Mouse (Mus musculus) embryonic facial prominence, embryonic 14.5 days (tissue): ENCODE measurements around the gene Zc3h4. TPM values are rescaled to one million over a fixed set of nuclear protein-coding genes. Genes with fewer than 3 reads are reported as not detected.

ENCODE experiments used
- ATAC-seq: fragments of 200-750 bp; cut with Nextera tagmentation; 2 replicates; pipeline ENCODE4 v1.8.0; 2017; ENCODE audit warnings: low read depth, moderate number of reproducible peaks, moderate TSS enrichment
- DNase-seq: peaks from one replicate; pipeline ENCODE4 v3.0.0-alpha.2; 2015; ENCODE audit warnings: low spot score
- H3K27ac ChIP-seq: fragments of 300-500 bp; sonication (generic); replicated peaks from 2 replicates; pipeline ENCODE4 v1.5.1; 2014; ENCODE audit warnings: low read depth, mild to moderate bottlenecking, low read length, moderate library complexity
- H3K27me3 ChIP-seq: fragments of 300-500 bp; sonication (generic); replicated peaks from 2 replicates; pipeline ENCODE4 v1.6.1; 2014; ENCODE audit warnings: low read length; ENCODE audit not compliant: control insufficient read depth, insufficient read depth
- H3K36me3 ChIP-seq: fragments of 300-500 bp; sonication (generic); 2 replicates; pipeline ENCODE4 v1.6.1; 2014; ENCODE audit warnings: low read length, mixed read lengths; ENCODE audit not compliant: control insufficient read depth, insufficient read depth
- H3K4me1 ChIP-seq: fragments of 300-500 bp; sonication (generic); 2 replicates; pipeline ENCODE4 v1.6.1; 2014; ENCODE audit warnings: antibody characterized with exemption, low read length; ENCODE audit not compliant: control insufficient read depth, insufficient read depth
- H3K4me2 ChIP-seq: fragments of 300-500 bp; sonication (generic); 2 replicates; pipeline ENCODE4 v1.6.1; 2014; ENCODE audit warnings: low read depth, mild to moderate bottlenecking, low read length, moderate library complexity, mixed read lengths
- H3K4me3 ChIP-seq: fragments of 300-500 bp; sonication (generic); 2 replicates; pipeline ENCODE4 v1.5.1; 2014; ENCODE audit warnings: low read depth, mild to moderate bottlenecking, low read length
- H3K9ac ChIP-seq: fragments of 300-500 bp; sonication (generic); 2 replicates; pipeline ENCODE4 v1.6.1; 2014; ENCODE audit warnings: low read depth, mild to moderate bottlenecking, low read length, moderate library complexity, mixed read lengths
- H3K9me3 ChIP-seq: fragments of 300-500 bp; sonication (generic); 2 replicates; pipeline ENCODE4 v1.6.1; 2016; ENCODE audit warnings: low read length; ENCODE audit not compliant: control insufficient read depth
- WGBS: fragments of 180-500 bp; shearing (Covaris S2); extraction: QIAGEN DNeasy Blood & Tissue Kit; methylation state at CpG from one replicate; pipeline ENCODE4 v1.1.7; 2014; 5-methylcytosine and 5-hydroxymethylcytosine counted together
- polyA plus RNA-seq: library from polyadenylated mRNA; unstranded; fragments of >200 nt; fragmentation: Nextera tagmentation; extraction: Ambion mirVana; gene quantifications from 2 replicates; pipeline ENCODE4 v1.2.1, GENCODE M21; 2014

Gene Zc3h4
- polyA plus RNA-seq, 1 experiment from 2014 or later: 12.1 TPM

GRCm38 (mm10) chr7:16463214-16463613, 62.5 kb downstream of the Zc3h4 start:
- H3K9ac ChIP-seq: no peak overlapping the region
- H3K36me3 ChIP-seq: no peaks in the 10 kb centered on the region
- H3K27ac ChIP-seq: no peak overlapping the region
- no peak overlapping the region for H3K4me3 ChIP-seq
- H3K4me1 ChIP-seq: no peaks in the 10 kb centered on the region
- no peaks in the 10 kb centered on the region for H3K9me3 ChIP-seq
- ATAC-seq: peak; percentile 74
- H3K4me2 ChIP-seq: no peak overlapping the region
- DNase-seq: peak; percentile 73
- H3K27me3 ChIP-seq: no peaks in the 10 kb centered on the region
- WGBS: 2% methylated on average over 14 of the region's 14 CpGs

GRCm38 (mm10) chr7:16465160-16465559, 64.5 kb downstream of the Zc3h4 start:
- 12% methylated on average over 7 of the region's 8 CpGs for WGBS
- no peak overlapping the region for H3K27ac ChIP-seq
- ATAC-seq (peak; percentile 23; the same call in 1 of the 2 replicates), DNase-seq (peak; percentile 13)
- H3K4me2 ChIP-seq: no peak overlapping the region
- H3K27me3 ChIP-seq: peaks cover 5% of the 10 kb centered on the region
- no peaks in the 10 kb centered on the region for H3K4me1 ChIP-seq
- H3K9ac ChIP-seq: no peak overlapping the region
- H3K4me3 ChIP-seq: no peak overlapping the region
- H3K9me3 ChIP-seq: no peaks in the 10 kb centered on the region
- H3K36me3 ChIP-seq: no peaks in the 10 kb centered on the region

DNA sequence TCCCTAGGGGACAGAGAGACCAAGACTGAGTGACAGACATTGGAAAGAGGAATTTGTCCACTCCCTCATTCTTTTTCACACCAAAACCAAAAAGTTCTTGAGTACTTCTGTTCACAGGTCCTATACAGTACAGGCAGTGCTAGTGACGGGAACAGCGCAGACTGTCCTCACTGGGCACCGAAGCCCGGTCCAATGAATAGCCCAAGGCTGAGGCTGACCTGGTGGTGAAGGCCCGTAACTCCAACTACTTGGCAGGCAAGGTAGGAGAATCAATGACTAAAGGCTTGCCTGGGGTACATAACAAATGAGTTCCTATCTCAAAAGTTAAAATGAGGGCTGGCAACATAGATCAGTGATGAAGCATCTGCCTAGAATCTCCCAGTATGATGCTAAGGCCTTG, 64.9 kb downstream of the Zc3h4 start:
- ATAC-seq: no peak
- no peaks in the 10 kb centered on the region for H3K36me3 ChIP-seq
- H3K4me1 ChIP-seq: no peaks in the 10 kb centered on the region
- 91% methylated on average over 5 of the region's 5 CpGs for WGBS
- H3K27me3 ChIP-seq: peaks cover 6% of the 10 kb centered on the region
- H3K4me3 ChIP-seq: no peak overlapping the region
- DNase-seq: no peak
- H3K4me2 ChIP-seq: no peak overlapping the region
- no peaks in the 10 kb centered on the region for H3K9me3 ChIP-seq
- H3K9ac ChIP-seq: no peak overlapping the region
- no peak overlapping the region for H3K27ac ChIP-seq

DNA sequence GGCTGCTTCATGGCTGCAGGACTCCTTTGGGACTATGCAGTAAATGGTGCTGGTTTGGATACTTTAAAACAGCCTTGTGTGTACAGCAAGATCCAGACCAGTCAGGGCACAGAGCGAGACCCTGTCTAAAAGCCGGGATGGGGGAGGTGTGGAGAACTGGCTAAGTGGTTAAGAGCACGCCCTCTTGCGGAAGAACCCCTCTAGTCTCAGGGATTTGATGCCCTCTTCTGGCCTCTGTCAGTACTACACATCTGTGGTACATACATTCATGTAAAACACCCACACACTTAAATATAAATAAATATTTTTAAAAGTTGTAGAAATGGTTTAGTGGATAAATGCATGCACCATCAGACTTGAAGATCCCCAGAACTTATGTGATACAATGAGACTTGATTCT, 65.9 kb downstream of the Zc3h4 start:
- Histone ChIP-seq H3K4me2 (no peak overlapping the region), H3K9ac (no peak overlapping the region), H3K36me3 (no peaks in the 10 kb centered on the region), H3K27ac (no peak overlapping the region), H3K4me3 (no peak overlapping the region), H3K4me1 (no peaks in the 10 kb centered on the region), H3K9me3 (no peaks in the 10 kb centered on the region), H3K27me3 (peaks cover 15% of the 10 kb centered on the region)
- ATAC-seq (no peak), DNase-seq (no peak)
- 58% methylated on average over 4 of the region's 4 CpGs for WGBS

DNA sequence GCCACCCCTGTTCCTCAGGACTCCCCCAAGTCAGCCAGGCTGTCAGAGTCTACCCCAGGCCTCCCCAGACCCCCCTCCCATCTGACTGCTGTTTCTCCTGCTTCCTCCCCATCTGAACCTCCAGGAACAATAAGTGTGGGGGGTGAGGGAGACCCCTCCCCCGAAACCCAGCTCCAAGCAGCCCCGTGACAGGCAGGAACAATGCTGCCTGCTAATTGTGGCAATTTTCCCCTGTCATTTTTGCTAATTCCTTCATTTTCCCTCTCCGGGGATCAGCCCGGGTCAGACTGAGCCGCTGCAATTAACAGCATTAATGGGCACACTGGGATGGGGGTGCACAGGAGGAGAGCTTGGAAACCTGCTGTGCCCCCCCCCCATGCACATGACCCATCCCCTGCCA, 67.4 kb downstream of the Zc3h4 start:
- Histone ChIP-seq H3K36me3 (no peaks in the 10 kb centered on the region), H3K4me2 (no peak overlapping the region), H3K27ac (no peak overlapping the region), H3K4me1 (no peaks in the 10 kb centered on the region), H3K27me3 (peaks cover 29% of the 10 kb centered on the region), H3K9ac (no peak overlapping the region), H3K9me3 (no peaks in the 10 kb centered on the region), H3K4me3 (no peak overlapping the region)
- no peak for DNase-seq
- WGBS: 18% methylated on average over 5 of the region's 5 CpGs
- no peak for ATAC-seq

DNA sequence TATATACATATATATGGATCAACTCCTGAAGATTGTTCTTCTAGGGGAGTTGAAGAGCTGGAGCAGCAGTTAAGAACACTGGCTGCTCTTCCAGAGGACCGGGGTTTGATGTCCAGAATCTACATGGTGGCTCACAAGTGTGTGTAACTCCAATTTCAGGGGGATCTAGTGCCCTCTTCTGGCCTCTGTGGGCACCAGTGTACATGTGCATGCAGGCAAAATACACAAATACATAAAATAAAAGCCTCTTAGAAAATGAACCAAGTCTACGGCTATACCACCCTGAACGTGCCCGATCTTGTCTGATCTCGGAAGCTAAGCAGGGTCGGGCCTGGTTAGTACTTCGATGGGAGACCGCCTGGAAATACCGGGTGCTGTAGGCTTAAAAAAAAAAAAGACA, 70.8 kb downstream of the Zc3h4 start:
- Histone ChIP-seq H3K4me2 (no peak overlapping the region), H3K4me3 (no peak overlapping the region), H3K9me3 (no peaks in the 10 kb centered on the region), H3K27me3 (peaks cover 63% of the 10 kb centered on the region), H3K36me3 (no peaks in the 10 kb centered on the region), H3K4me1 (no peaks in the 10 kb centered on the region), H3K27ac (no peak overlapping the region), H3K9ac (no peak overlapping the region)
- no peak for DNase-seq
- 36% methylated on average over 9 of the region's 9 CpGs for WGBS
- no peak for ATAC-seq

- Histone ChIP-seq H3K9ac (no peak overlapping the region), H3K4me1 (no peaks in the 10 kb centered on the region), H3K27me3 (peaks cover 70% of the 10 kb centered on the region), H3K9me3 (no peaks in the 10 kb centered on the region), H3K4me3 (no peak overlapping the region), H3K36me3 (no peaks in the 10 kb centered on the region), H3K4me2 (no peak overlapping the region), H3K27ac (no peak overlapping the region)
- DNase-seq (no peak), ATAC-seq (no peak)
- WGBS: 9% methylated on average over 17 of the region's 17 CpGs
These were observed 71.5 kb downstream of the Zc3h4 start for GRCm38 (mm10) chr7:16472116-16472709.

- ATAC-seq (no peak), DNase-seq (no peak)
- H3K9me3 ChIP-seq: no peaks in the 10 kb centered on the region
- 54% methylated on average over 8 of the region's 8 CpGs for WGBS
- no peak overlapping the region for H3K4me2 ChIP-seq
- no peak overlapping the region for H3K9ac ChIP-seq
- H3K36me3 ChIP-seq: no peaks in the 10 kb centered on the region
- no peaks in the 10 kb centered on the region for H3K4me1 ChIP-seq
- no peak overlapping the region for H3K4me3 ChIP-seq
- peaks cover 78% of the 10 kb centered on the region for H3K27me3 ChIP-seq
- H3K27ac ChIP-seq: no peak overlapping the region
These were observed 73.1 kb downstream of the Zc3h4 start for GRCm38 (mm10) chr7:16473847-16474246.

GRCm38 (mm10) chr7:16474445-16474844, 73.7 kb downstream of the Zc3h4 start:
- peaks cover 78% of the 10 kb centered on the region for H3K27me3 ChIP-seq
- WGBS: 9% methylated on average over 31 of the region's 33 CpGs
- H3K4me3 ChIP-seq: peak overlapping the region; percentile 22
- no peaks in the 10 kb centered on the region for H3K36me3 ChIP-seq
- H3K9me3 ChIP-seq: no peaks in the 10 kb centered on the region
- DNase-seq (no peak), ATAC-seq (no peak)
- peak overlapping the region; percentile 38 for H3K4me2 ChIP-seq
- H3K27ac ChIP-seq: no peak overlapping the region
- H3K4me1 ChIP-seq: no peaks in the 10 kb centered on the region
- H3K9ac ChIP-seq: no peak overlapping the region
